Mouse (Mus musculus) liver, embryonic 14.5 days (tissue): ENCODE results near the gene Fcrla.

Experiments used
- CTCF ChIP-seq: IDR thresholded peaks from 2 replicates; pipeline ENCODE4 v1.5.1; 2016; ENCODE audit warnings: antibody characterized with exemption, low read depth, control low read depth
- EP300 ChIP-seq: IDR thresholded peaks from 2 replicates; pipeline ENCODE4 v1.6.1; 2016; ENCODE audit warnings: antibody characterized with exemption, low read depth

- TF ChIP-seq CTCF = no peak
- no peak for TF ChIP-seq EP300
Observed at GRCm38 (mm10) chr1:170963087-170963486, 35.7 kb upstream of the Fcrla start.
